Mouse (Mus musculus): ENCODE measurements around the gene Olfr1414. TPM values are rescaled to one million over a fixed set of nuclear protein-coding genes. Genes with fewer than 3 reads are reported as not detected.

Olfr1414 gene
- polyA plus RNA-seq, 1 experiment from 2014 or later: not detected

DNA sequence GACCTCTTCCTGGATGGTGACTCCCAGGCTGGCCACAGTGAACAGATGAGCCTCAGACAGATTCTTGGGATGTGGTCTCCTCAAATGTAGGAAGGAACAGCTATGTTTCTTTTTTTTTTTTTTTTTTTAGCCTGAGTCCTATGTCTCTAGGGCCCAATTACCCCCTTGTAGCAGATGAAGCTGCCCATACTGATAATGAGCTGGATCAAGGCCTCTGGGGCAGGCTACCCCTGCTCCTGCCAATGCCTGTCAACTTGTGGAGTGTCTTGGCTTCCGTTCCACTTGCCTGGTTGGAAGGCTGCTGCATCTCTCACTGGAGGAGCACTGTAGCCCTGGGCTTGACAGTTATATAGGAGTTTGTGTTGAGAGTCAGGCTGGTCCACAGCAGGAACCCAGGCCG lies 22.5 kb downstream of the Olfr1414 start, which contains the start of gene Olfr1415:
TSS of gene Olfr1415 (minus strand) at position 101 of the 400 bp plus-strand sequence.
- ATAC-seq: no peak
- no peak within 1 kb of the TSS for H3K27ac ChIP-seq (ENCODE audit: low read depth, low read length)
- no peaks in the 10 kb centered on the region for H3K9me3 ChIP-seq (ENCODE audit: control insufficient read depth, low read length)
- H3K4me1 ChIP-seq (ENCODE audit: control insufficient read depth, insufficient read depth, low read depth, low read length): no peaks in the 10 kb centered on the region
- H3K36me3 ChIP-seq (ENCODE audit: control insufficient read depth, insufficient read depth, low read length): no peaks in the 10 kb centered on the region
- 81% methylated on average over 2 of the region's 2 CpGs for WGBS
- no peaks in the 10 kb centered on the region; the same call in 1 of the 2 replicates for H3K27me3 ChIP-seq (replicated peaks; ENCODE audit: control insufficient read depth, insufficient read depth, low read length)
- H3K4me3 ChIP-seq (ENCODE audit: low read length): no peak within 1 kb of the TSS
- no peak within 1 kb of the TSS for H3K4me2 ChIP-seq (ENCODE audit: low read length)
- H3K9ac ChIP-seq (ENCODE audit: low read depth, low read length): no peak within 1 kb of the TSS

DNA sequence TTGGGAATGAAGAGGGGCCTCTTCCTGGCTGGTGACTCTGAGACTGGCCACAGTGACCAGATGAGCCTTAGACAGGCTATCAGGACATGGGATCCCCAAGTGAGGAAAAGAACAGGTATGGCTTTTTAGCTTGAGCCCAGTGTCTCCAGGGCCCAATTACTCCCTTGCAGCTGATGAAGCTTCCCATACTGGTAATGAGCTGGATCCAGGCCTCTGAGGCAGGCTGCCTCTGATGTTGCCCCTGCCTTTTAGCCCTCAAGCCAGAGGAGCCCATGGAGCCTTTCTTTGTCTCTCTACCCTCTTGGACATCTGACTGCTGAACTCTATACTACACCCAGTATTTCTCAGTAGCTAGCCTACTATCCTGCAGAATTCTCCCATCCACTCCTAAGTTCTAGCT lies 33.4 kb downstream of the Olfr1414 start, which contains the start of gene Olfr1416:
TSS of gene Olfr1416 (minus strand) at position 101 of the 400 bp plus-strand sequence.
- Histone ChIP-seq H3K4me2 (ENCODE audit: low read length) (no peak within 1 kb of the TSS), H3K4me1 (ENCODE audit: control insufficient read depth, insufficient read depth, low read depth, low read length) (no peaks in the 10 kb centered on the region), H3K9ac (ENCODE audit: low read depth, low read length) (no peak within 1 kb of the TSS), H3K4me3 (ENCODE audit: low read length) (no peak within 1 kb of the TSS), H3K9me3 (ENCODE audit: control insufficient read depth, low read length) (peaks cover 5% of the 10 kb centered on the region; the same call in 1 of the 2 replicates), H3K27ac (ENCODE audit: low read depth, low read length) (no peak within 1 kb of the TSS), H3K36me3 (ENCODE audit: control insufficient read depth, insufficient read depth, low read length) (no peaks in the 10 kb centered on the region), H3K27me3 (replicated peaks; ENCODE audit: control insufficient read depth, insufficient read depth, low read length) (no peaks in the 10 kb centered on the region)
- ATAC-seq: no peak

DNA sequence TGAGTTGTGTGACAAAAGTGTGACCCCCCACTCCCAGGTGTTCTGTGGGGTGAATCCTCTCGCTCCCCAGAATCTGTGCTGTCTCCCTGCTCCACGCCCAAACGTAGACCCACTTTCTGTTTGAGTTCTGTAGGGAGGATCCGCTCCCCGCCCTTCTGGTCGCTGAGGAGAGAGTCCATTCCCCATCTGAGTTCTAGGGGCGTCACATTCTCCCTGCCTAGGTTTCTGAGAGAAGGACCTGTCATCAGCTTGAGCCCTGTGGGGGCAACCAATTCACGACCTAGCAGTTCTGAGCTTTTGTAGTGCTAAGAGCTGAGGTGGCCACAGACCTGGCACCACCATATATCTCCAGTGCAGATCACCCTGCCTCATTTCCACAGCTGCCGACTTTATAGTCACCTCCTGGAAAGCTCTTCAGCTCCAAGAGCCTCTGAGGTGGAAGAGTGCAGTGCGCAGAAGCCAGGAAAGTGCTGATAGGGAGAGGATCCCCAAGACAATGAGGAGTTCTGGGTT lies 44.3 kb downstream of the Olfr1414 start:
- Histone ChIP-seq H3K36me3 (ENCODE audit: control insufficient read depth, insufficient read depth, low read length) (peaks cover 8% of the 10 kb centered on the region; the same call in 1 of the 2 replicates), H3K27me3 (replicated peaks; ENCODE audit: control insufficient read depth, insufficient read depth, low read length) (no peaks in the 10 kb centered on the region), H3K4me1 (ENCODE audit: control insufficient read depth, insufficient read depth, low read depth, low read length) (peaks cover 7% of the 10 kb centered on the region), H3K9ac (ENCODE audit: low read depth, low read length) (peak overlapping the region; percentile 71), H3K4me2 (ENCODE audit: low read length) (peak overlapping the region; percentile 99), H3K4me3 (ENCODE audit: low read length) (peak overlapping the region; percentile 96), H3K9me3 (ENCODE audit: control insufficient read depth, low read length) (no peaks in the 10 kb centered on the region), H3K27ac (ENCODE audit: low read depth, low read length) (peak overlapping the region; percentile 68)
- WGBS: 3% methylated on average over 10 of the region's 10 CpGs
- peak; percentile 81 for ATAC-seq

DNA sequence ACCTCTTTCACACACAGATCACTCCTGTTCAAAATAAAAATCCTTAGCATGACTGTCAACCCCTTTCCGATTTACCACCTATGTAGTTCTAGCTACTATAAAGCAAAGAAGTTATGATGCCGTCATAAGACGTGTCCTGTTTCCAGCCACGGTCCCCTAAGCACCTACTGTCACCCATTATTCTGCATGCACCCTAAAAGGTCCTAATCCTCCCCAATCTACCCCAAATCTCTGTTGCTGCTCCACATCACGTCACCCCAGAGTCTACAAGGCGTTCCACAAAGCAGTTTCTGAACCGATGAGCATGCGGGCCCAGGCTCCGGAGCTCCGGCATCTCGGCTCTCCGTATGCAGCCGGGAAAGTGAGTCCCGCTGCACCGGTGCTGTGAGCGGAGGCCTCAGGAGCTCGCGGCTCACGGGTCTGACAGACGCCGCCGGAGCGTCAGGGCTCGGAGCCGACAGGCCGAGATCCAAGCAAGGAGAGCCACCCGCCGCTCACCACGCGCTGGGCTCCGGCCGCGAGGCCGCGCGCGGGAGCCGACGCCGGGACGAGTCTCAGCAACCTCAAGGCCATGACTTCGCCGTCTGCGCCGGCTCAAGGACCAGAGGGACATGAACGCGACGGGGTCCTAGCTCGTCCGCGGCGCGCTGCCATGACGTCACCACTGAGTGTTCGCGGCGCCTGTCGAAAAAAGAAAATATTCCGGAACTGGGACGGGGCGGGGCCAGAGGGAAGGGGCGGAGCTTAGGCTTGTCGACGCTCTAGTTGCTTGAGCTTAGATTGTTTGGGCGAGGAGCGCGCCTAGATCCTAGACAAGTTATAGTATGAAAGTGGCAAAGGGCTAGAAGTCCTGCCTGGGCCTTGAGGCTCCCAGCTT lies 45.1 kb downstream of the Olfr1414 start, which contains the start of gene Ndufa10:
TSS of gene Ndufa10 (minus strand) at position 696 of the 877 bp plus-strand sequence.
- Histone ChIP-seq H3K27me3 (replicated peaks; ENCODE audit: control insufficient read depth, insufficient read depth, low read length) (no peaks in the 10 kb centered on the region), H3K4me2 (ENCODE audit: low read length) (peak within 1 kb of the TSS; percentile 99), H3K4me1 (ENCODE audit: control insufficient read depth, insufficient read depth, low read depth, low read length) (peaks cover 7% of the 10 kb centered on the region), H3K9ac (ENCODE audit: low read depth, low read length) (peak within 1 kb of the TSS; percentile 96), H3K4me3 (ENCODE audit: low read length) (peak within 1 kb of the TSS; percentile 96), H3K36me3 (ENCODE audit: control insufficient read depth, insufficient read depth, low read length) (peaks cover 9% of the 10 kb centered on the region), H3K9me3 (ENCODE audit: control insufficient read depth, low read length) (no peaks in the 10 kb centered on the region), H3K27ac (ENCODE audit: low read depth, low read length) (peak within 1 kb of the TSS; percentile 85)
- under 1% methylated on average over 67 of the region's 67 CpGs for WGBS
- peak; percentile 94 for ATAC-seq

DNA sequence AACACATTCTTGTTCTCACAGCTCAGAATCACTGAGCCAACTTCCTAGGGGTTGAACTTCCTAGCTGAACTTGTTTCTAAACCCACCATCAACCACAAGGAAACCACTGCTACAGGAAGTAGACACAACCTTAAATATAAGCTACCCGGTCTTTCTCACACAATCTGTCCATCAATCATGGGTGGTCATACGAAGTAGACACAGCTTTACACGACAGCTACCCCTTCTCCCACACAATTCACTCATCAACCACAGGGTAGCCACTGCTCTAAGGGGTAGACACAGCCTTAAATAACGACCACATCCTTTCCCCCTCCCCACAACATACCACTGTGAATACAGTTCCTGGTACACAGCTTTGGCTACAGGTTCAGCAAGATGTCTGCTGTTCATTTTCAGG lies 49.6 kb downstream of the Olfr1414 start:
- Histone ChIP-seq H3K36me3 (ENCODE audit: control insufficient read depth, insufficient read depth, low read length) (peaks cover 45% of the 10 kb centered on the region), H3K9ac (ENCODE audit: low read depth, low read length) (no peak overlapping the region), H3K27ac (ENCODE audit: low read depth, low read length) (no peak overlapping the region), H3K4me2 (ENCODE audit: low read length) (no peak overlapping the region), H3K4me1 (ENCODE audit: control insufficient read depth, insufficient read depth, low read depth, low read length) (peaks cover 7% of the 10 kb centered on the region), H3K9me3 (ENCODE audit: control insufficient read depth, low read length) (no peaks in the 10 kb centered on the region), H3K27me3 (replicated peaks; ENCODE audit: control insufficient read depth, insufficient read depth, low read length) (no peaks in the 10 kb centered on the region), H3K4me3 (ENCODE audit: low read length) (no peak overlapping the region)
- WGBS: 92% methylated on average over 4 of the region's 4 CpGs
- ATAC-seq: no peak

DNA sequence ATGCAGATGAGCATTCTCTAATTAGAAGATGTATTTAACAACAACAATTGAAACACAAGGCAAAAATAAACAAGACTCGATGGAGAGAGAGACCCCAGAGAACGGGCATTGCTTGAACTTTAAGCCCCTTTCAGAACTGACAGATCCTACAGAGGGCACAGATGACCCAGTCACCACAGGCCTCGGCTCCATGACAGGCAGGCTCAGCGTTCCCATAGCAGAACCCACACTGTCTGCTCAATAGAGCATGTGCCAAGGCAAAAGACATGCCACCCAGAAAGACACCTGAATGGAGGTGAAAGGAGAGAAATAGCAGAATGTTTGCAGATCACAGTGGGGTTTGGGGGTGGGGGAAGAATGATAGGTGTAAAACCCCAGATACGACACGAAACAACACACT lies 60.0 kb downstream of the Olfr1414 start:
- peaks cover 47% of the 10 kb centered on the region for H3K36me3 ChIP-seq (ENCODE audit: control insufficient read depth, insufficient read depth, low read length)
- no peak overlapping the region for H3K27ac ChIP-seq (ENCODE audit: low read depth, low read length)
- 88% methylated on average over 6 of the region's 6 CpGs for WGBS
- no peak overlapping the region for H3K9ac ChIP-seq (ENCODE audit: low read depth, low read length)
- no peaks in the 10 kb centered on the region for H3K27me3 ChIP-seq (replicated peaks; ENCODE audit: control insufficient read depth, insufficient read depth, low read length)
- H3K4me3 ChIP-seq (ENCODE audit: low read length): no peak overlapping the region
- H3K9me3 ChIP-seq (ENCODE audit: control insufficient read depth, low read length): no peaks in the 10 kb centered on the region
- H3K4me2 ChIP-seq (ENCODE audit: low read length): no peak overlapping the region
- no peaks in the 10 kb centered on the region for H3K4me1 ChIP-seq (ENCODE audit: control insufficient read depth, insufficient read depth, low read depth, low read length)
- ATAC-seq: no peak

DNA sequence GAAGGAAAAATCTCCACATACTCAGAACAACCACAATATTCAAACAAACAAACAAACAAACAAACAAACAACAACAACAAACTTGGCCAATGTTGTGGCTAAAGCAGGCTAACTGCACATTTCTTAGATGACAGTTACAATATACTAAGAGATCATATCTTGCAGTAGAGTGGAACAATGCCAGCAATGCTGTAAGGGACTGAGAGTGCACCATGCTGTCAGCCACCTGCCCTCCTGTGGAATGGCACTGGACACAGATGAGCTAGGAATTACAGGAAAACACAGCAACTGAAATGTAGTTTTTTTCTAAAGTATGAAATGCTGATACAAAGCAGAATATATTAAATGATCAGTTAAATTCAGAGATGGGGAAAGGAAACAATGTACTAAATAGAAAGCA lies 60.7 kb downstream of the Olfr1414 start:
- no peak overlapping the region for H3K27ac ChIP-seq (ENCODE audit: low read depth, low read length)
- no peak overlapping the region for H3K4me3 ChIP-seq (ENCODE audit: low read length)
- no peak overlapping the region for H3K4me2 ChIP-seq (ENCODE audit: low read length)
- peaks cover 45% of the 10 kb centered on the region for H3K36me3 ChIP-seq (ENCODE audit: control insufficient read depth, insufficient read depth, low read length)
- no peak for ATAC-seq
- no peaks in the 10 kb centered on the region for H3K4me1 ChIP-seq (ENCODE audit: control insufficient read depth, insufficient read depth, low read depth, low read length)
- H3K9me3 ChIP-seq (ENCODE audit: control insufficient read depth, low read length): no peaks in the 10 kb centered on the region
- no peaks in the 10 kb centered on the region for H3K27me3 ChIP-seq (replicated peaks; ENCODE audit: control insufficient read depth, insufficient read depth, low read length)
- no peak overlapping the region for H3K9ac ChIP-seq (ENCODE audit: low read depth, low read length)

Small RNAs within 50 kb of the gene (microRNA-seq; reads per million reads assigned to microRNA genes)
- gene Mir6900: 3.7 reads per million, percentile 12 among the genes with 10 or more reads in this experiment

Other genes starting within 250 kb of the Olfr1414 start
- 339 and 361 TPM in 2 replicates for gene Ndufa10, start 44.8 kb downstream of the Olfr1414 start, polyA plus RNA-seq (2015; fragmentation: Nextera tagmentation; extraction: Ambion mirVana)
- gene Olfr1416, start 33.5 kb downstream of the Olfr1414 start, polyA plus RNA-seq (2015; fragmentation: Nextera tagmentation; extraction: Ambion mirVana): not detected in 2 replicates
- not detected in 2 replicates for gene Olfr1415, start 22.6 kb downstream of the Olfr1414 start, polyA plus RNA-seq (2015; fragmentation: Nextera tagmentation; extraction: Ambion mirVana)
- gene Olfr1413, start 52.7 kb upstream of the Olfr1414 start, polyA plus RNA-seq (2015; fragmentation: Nextera tagmentation; extraction: Ambion mirVana): not detected in 2 replicates
- not detected in 2 replicates for gene Olfr1412, start 67.1 kb upstream of the Olfr1414 start, polyA plus RNA-seq (2015; fragmentation: Nextera tagmentation; extraction: Ambion mirVana)
- not detected in 2 replicates for gene Olfr1411, start 75.8 kb upstream of the Olfr1414 start, polyA plus RNA-seq (2015; fragmentation: Nextera tagmentation; extraction: Ambion mirVana)
- not detected in 2 replicates for gene Olfr1410, start 87.1 kb upstream of the Olfr1414 start, polyA plus RNA-seq (2015; fragmentation: Nextera tagmentation; extraction: Ambion mirVana)
- gene Olfr12, start 99.1 kb upstream of the Olfr1414 start, polyA plus RNA-seq (2015; fragmentation: Nextera tagmentation; extraction: Ambion mirVana): 0.24 TPM in 1 of 2 replicates, not detected in the other
- 496 and 558 TPM in 2 replicates for gene Cops9, start 123.3 kb upstream of the Olfr1414 start, polyA plus RNA-seq (2015; fragmentation: Nextera tagmentation; extraction: Ambion mirVana)
- gene Otos, start 130.2 kb upstream of the Olfr1414 start, polyA plus RNA-seq (2015; fragmentation: Nextera tagmentation; extraction: Ambion mirVana): 0.19 and 0.29 TPM in 2 replicates